Mouse (Mus musculus): Measurements from ENCODE around the gene Vps52.
"Not testable (repeated sequence)": the region's sequence is repeated elsewhere in the genome, so short reads cannot be mapped to it uniquely, and the experiment has no call there.

Gene Vps52

GRCm38 (mm10) chr17:33965846-33966550, 10.4 kb downstream of the Vps52 start:
- no peak for DNase-seq (ENCODE audit: low read depth, low spot score)

DNA sequence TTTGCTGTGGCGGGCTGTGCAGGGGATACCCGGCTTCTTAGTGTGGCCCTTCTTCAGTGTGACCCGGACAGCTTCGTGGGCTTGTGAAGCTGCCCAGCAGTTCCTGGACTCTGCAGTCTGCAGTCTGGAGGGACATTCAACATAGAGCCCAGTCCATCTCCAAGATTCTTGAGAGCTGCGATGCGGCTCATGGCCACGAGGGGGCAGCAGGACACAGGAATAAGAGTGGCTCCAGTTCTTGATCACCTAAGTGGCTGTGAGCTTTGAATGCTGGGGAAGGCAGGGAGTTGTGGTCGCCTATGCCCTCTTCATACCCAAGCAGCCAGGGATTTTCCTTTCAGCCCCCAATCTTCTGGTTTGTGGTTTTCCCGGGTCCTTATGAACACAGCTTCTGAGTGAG, 12.9 kb downstream of the Vps52 start:
- DNase-seq (ENCODE audit: low read depth, low spot score), result peak; percentile 75

DNA sequence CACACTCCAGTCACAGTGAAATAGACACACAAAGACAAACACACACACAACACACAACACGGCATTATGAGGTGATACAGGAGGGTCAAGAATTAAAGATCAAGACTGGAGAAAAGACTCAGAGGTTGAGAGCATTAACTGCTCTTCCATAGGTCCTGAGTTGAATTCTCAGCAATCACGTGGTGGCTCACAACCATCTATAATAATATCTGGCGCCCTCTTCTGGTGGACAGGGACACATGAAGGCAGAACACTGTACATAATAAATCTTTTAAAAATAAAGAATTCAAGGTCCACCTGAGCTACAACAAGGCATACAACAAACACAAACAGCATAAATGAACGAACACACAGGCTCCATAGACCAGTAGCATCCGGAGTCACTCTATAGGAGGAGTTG, 13.3 kb downstream of the Vps52 start:
- no peak for DNase-seq (ENCODE audit: low read depth, low spot score)

GRCm38 (mm10) chr17:33969394-33969793, 13.8 kb downstream of the Vps52 start:
- DNase-seq (ENCODE audit: low read depth, low spot score), result no peak

GRCm38 (mm10) chr17:33972691-33973090, 17.1 kb downstream of the Vps52 start:
- no peak for DNase-seq (ENCODE audit: low read depth, low spot score)

DNA sequence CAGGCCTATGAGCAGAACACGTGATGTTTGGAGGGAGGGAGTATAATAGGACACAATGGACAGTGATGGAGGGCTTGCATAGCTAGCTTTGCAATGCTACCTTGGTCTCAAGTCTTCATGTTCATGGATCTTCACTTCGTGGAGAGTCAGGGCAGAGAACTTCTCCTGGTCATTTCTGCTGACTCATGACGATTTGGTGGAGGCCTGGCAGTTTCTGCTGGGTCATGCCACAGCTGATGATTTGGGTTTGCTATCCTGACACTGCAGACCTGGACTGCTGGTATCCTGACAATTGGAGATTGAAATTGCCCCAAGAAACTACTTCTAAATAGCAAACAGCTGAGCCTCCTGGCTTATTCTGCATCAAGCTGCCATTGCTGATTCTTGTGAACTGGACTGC, 18.0 kb downstream of the Vps52 start:
- no peak for DNase-seq (ENCODE audit: low read depth, low spot score)

DNA sequence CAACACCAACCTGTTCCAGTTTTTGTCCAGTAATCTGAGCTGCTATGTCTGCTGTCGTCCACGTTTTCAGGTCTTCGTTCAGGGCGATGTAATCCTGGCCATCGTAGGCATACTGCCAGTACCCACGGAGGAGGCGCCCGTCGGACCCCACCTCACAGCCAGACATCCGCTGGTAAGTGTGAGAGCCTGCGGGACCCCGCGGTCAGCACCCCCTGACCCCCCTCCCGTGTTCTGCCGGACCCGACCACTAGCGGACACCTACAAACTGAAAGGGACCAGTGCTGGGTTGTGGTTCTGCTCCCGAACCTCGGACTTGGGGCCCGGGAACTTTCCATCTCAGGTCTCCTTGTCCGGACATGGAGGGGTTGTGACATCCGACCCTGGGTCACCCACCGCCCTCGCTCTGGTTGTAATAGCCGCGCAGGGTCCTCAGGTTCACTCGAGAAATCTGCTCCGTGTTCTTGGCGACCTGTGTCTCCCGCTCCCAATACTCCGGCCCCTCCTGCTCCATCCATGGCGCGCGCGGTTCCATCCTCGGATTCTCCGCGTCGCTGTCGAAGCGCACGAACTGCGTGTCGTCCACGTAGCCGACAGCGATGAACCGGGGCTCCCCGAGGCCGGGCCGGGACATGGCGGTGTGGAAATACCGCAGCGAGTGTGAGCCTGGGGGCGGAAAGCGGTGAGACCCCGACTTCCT, 22.4 kb downstream of the Vps52 start:
- no peak for DNase-seq (ENCODE audit: low read depth, low spot score)

DNA sequence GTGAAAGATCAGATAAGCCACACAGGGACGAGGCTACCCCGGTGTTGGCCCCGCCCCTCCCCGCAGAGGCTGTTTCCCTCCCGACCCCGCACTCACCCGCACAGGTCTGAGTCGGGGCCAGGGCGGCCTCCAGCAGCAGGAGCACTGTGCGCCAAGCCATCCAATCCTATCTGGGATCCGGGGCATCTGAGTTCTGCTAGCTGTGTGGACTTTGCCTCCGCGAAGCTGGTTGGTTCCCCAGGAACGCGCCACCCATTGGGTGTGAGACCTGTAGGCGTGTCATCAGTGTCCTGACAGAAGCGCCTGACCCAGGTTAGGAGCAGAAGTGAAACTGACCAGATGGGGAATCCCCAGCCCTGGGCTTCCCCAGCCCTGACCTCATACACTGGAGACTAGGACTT, 23.0 kb downstream of the Vps52 start:
- DNase-seq (ENCODE audit: low read depth, low spot score), result no peak

DNA sequence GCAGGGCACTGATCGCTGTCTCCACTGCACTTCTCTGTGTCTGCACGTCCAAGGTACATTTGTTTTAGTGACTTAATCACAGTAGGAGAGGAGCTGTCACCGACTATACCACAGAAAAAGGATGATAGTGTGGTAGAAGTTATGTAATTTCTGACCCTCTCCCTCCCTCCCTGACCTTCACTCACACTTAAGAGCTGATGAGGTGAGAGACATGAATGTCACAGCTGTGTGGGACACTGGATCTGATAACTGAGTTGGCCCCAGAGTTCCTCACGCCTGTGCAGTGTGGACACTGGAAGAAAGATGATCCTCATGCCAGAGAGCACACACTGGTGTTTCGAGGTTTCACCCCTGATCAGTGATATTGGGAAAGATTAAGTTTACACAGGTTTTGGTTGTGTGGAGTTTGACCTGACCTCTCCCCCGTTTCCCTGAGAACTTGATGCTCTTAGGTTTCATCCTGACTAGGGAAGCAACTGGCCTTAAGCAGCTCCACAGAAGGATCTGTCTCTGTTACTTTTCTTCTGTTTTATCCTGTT, 24.0 kb downstream of the Vps52 start:
- no peak for DNase-seq (ENCODE audit: low read depth, low spot score)

DNA sequence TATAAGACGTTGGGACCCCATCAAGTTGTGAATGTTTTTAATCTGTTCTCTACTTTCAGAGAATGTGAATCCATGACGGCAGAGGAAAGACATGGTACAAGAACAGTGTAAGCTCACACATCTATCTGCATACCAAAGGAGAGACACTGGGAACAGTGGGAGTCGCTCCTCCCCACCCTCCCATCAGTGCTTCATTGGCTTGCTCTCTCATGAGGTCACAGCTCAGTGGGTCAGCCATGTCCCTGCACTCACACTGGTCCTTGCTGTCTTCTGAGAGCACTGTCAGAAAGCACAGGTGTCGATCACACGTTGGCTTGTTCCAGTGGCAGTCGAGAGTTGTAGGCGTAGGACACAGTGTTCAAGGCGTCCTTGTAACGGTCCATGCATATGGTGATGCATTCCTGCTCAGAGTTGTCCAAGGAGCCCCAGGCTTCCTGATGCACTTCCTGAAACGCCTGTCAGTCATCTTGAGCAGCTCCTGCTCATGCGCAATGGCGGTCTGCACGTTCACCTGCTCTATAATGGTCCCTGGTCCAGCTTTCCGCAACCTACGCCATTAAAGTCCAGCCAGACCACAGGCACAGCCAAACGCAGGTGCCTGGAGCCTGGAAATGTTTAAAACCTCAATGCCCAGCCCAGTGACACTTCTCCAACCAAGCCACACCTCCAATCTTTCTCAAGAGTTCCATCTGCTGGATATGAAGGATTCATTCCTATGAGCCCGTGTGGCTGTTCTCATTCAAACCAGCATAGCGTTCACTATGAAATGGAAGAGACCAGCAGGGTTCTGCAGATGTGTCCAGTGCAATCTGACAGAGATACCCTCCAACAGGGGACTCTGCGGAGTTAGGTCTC, 24.8 kb downstream of the Vps52 start:
- no peak for DNase-seq (ENCODE audit: low read depth, low spot score)

GRCm38 (mm10) chr17:33981192-33981909, 25.7 kb downstream of the Vps52 start:
- not testable (repeated sequence) for DNase-seq (ENCODE audit: low read depth, low spot score)

- DNase-seq (ENCODE audit: low read depth, low spot score), result not testable (repeated sequence)
These were observed 26.5 kb downstream of the Vps52 start for GRCm38 (mm10) chr17:33982136-33982535.

GRCm38 (mm10) chr17:33991788-33992664, 36.4 kb downstream of the Vps52 start:
- DNase-seq (ENCODE audit: low read depth, low spot score), result peak; percentile 56

- DNase-seq (ENCODE audit: low read depth, low spot score), result no peak
These were observed 39.3 kb downstream of the Vps52 start for GRCm38 (mm10) chr17:33994959-33995358.

GRCm38 (mm10) chr17:33995651-33996050, 40.0 kb downstream of the Vps52 start:
- no peak for DNase-seq (ENCODE audit: low read depth, low spot score)

DNA sequence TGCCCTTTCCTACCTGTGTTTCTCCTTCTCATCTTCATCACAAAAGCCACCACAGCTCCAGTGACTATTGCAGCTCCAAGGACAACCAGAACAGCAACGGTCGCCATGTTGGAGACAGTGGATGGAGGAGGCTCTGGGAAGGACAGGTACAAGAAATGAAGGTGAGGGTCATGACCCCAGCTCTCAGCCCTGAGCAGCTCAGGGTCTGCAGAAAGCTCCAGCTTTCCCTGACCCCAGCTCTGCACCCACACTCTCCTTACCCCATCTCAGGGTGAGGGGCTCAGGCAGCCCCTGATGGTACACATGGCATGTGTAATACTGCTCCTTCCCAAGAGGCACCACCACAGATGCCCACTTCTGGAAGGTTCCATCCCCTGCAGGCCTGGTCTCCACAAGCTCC, 41.4 kb downstream of the Vps52 start:
- not testable (repeated sequence) for DNase-seq (ENCODE audit: low read depth, low spot score)

- DNase-seq (ENCODE audit: low read depth, low spot score), result not testable (repeated sequence)
These were observed 43.1 kb downstream of the Vps52 start for GRCm38 (mm10) chr17:33998697-33999096.

GRCm38 (mm10) chr17:33999341-34000149, 43.9 kb downstream of the Vps52 start:
- no peak for DNase-seq (ENCODE audit: low read depth, low spot score)

DNA sequence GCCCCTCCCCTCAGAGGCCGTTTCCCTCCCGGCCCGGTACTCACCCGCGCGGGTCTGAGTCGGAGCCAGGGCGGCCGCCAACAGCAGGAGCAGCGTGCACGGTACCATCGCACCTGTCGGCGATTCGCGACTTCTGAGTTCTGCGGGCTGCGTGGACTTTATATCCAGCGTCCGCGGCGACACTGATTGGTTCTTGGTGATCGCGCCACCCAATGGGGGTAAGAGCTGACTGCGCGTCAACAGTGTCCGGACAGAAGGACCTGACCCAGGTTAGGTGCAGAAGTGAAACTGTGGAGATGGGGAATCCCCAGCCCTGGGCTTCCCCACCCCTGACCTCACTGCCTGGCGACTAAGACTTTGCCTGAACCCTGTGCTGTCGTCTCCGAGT, 44.5 kb downstream of the Vps52 start, which contains the start of gene H2-K1:
Gene H2-K1 (minus strand): TSS at position 198 of the 388 bp plus-strand sequence.
- DNase-seq (ENCODE audit: low read depth, low spot score), result peak; percentile 55
